Mouse (Mus musculus): ENCODE measurements around the gene St6galnac4. TPM values are rescaled to one million over a fixed set of nuclear protein-coding genes. Genes with fewer than 3 reads are reported as not detected.

St6galnac4 gene
- polyA plus RNA-seq, 1 experiment from 2014 or later = 22.8 TPM

DNA sequence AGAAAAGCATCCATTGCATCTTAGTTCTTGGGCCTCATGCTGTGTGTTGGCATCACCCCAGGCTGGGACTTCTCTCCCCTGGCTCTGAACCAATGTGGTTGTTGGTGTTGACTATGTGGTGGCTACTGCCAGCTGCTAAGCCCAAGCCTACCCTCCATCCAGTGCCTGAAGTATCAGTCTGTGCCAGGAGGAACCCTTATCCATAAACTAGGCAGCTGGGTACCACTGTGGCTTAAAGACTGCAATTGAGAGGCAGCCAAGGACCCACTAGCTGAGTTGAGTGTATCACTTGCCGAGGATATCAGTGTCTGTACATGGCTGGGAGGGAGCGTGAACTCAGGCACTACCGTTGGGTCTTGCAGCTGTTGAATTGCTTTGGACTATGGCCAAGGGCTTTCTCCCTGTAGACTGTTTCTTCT, 43.9 kb upstream of the St6galnac4 start:
- 97% methylated on average over 3 of the region's 3 CpGs for WGBS
- DNase-seq (ENCODE audit: low spot score) (no peak), ATAC-seq (replicated peaks; ENCODE audit: insufficient number of reproducible peaks, low FRiP score, low TSS enrichment, low read depth) (no peak)
- H3K27me3 ChIP-seq (ENCODE audit: control insufficient read depth, insufficient read depth, low read length) = no peaks in the 10 kb centered on the region
- no peaks in the 10 kb centered on the region for H3K36me3 ChIP-seq (replicated peaks; ENCODE audit: control insufficient read depth, insufficient read depth, low read depth, low read length)
- peaks cover 6% of the 10 kb centered on the region; the same call in 1 of the 2 replicates for H3K4me1 ChIP-seq (ENCODE audit: control insufficient read depth, insufficient read depth, low read length)
- no peak overlapping the region for H3K27ac ChIP-seq (replicated peaks; ENCODE audit: low read depth, low read length)
- H3K9ac ChIP-seq (replicated peaks; ENCODE audit: low read length) = no peak overlapping the region
- H3K9me3 ChIP-seq (replicated peaks; ENCODE audit: control insufficient read depth, low read length) = no peaks in the 10 kb centered on the region
- no peak overlapping the region for H3K4me2 ChIP-seq (ENCODE audit: low read depth, low read length)
- no peak overlapping the region for H3K4me3 ChIP-seq (ENCODE audit: low read depth, low read length)

DNA sequence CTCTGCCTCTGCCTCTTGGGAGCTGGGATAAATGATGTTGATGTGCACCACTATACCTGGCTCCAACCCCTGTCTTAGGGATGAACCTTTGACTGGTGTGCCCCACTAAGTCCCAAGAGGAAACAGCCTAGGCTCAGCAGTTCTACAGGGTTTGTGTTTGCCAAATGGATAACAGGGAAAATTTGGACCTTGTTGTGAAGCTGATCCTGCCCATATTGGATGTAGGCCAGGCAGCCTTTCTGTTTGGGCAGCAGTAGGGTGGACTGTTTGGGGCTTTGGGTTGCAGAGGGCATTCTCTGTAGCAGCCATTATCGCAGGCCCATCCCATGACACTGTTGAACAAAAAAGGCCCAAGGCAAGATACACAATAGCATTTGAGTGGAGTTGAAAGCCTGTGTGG, 39.9 kb upstream of the St6galnac4 start:
- Histone ChIP-seq H3K36me3 (replicated peaks; ENCODE audit: control insufficient read depth, insufficient read depth, low read depth, low read length) (no peaks in the 10 kb centered on the region), H3K4me1 (ENCODE audit: control insufficient read depth, insufficient read depth, low read length) (peaks cover 5% of the 10 kb centered on the region), H3K27me3 (ENCODE audit: control insufficient read depth, insufficient read depth, low read length) (no peaks in the 10 kb centered on the region), H3K4me3 (ENCODE audit: low read depth, low read length) (no peak overlapping the region), H3K9ac (replicated peaks; ENCODE audit: low read length) (no peak overlapping the region), H3K27ac (replicated peaks; ENCODE audit: low read depth, low read length) (no peak overlapping the region), H3K4me2 (ENCODE audit: low read depth, low read length) (no peak overlapping the region), H3K9me3 (replicated peaks; ENCODE audit: control insufficient read depth, low read length) (no peaks in the 10 kb centered on the region)
- 91% methylated on average over 1 of the region's 1 CpGs for WGBS
- ATAC-seq (replicated peaks; ENCODE audit: insufficient number of reproducible peaks, low FRiP score, low TSS enrichment, low read depth) (no peak), DNase-seq (ENCODE audit: low spot score) (no peak)

DNA sequence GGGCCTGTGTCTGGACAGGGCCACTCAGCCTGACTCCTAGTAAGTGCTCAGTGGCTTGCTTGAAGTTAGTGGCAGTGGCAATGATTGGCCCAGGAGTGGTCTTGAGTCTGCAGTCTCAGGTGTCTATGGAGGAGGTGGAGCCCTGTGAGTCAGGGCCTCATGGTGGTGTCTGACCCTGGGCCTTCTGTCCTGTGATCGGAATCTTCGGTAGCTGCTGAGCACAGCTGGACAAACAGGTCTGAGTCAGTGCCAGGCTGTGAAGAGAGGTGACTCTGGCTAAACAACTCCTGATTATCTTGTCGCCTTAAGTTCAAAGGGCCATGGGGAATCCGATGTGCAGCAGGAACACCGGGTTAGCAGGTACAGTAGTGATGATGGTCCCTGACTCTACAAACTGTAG, 39.5 kb upstream of the St6galnac4 start:
- ATAC-seq (replicated peaks; ENCODE audit: insufficient number of reproducible peaks, low FRiP score, low TSS enrichment, low read depth) (no peak), DNase-seq (ENCODE audit: low spot score) (no peak)
- H3K27ac ChIP-seq (replicated peaks; ENCODE audit: low read depth, low read length) = no peak overlapping the region
- H3K9ac ChIP-seq (replicated peaks; ENCODE audit: low read length) = no peak overlapping the region
- no peak overlapping the region for H3K4me3 ChIP-seq (ENCODE audit: low read depth, low read length)
- no peak overlapping the region for H3K4me2 ChIP-seq (ENCODE audit: low read depth, low read length)
- no peaks in the 10 kb centered on the region for H3K36me3 ChIP-seq (replicated peaks; ENCODE audit: control insufficient read depth, insufficient read depth, low read depth, low read length)
- 86% methylated on average over 5 of the region's 5 CpGs for WGBS
- no peaks in the 10 kb centered on the region for H3K27me3 ChIP-seq (ENCODE audit: control insufficient read depth, insufficient read depth, low read length)
- no peaks in the 10 kb centered on the region for H3K9me3 ChIP-seq (replicated peaks; ENCODE audit: control insufficient read depth, low read length)
- peaks cover 5% of the 10 kb centered on the region for H3K4me1 ChIP-seq (ENCODE audit: control insufficient read depth, insufficient read depth, low read length)

DNA sequence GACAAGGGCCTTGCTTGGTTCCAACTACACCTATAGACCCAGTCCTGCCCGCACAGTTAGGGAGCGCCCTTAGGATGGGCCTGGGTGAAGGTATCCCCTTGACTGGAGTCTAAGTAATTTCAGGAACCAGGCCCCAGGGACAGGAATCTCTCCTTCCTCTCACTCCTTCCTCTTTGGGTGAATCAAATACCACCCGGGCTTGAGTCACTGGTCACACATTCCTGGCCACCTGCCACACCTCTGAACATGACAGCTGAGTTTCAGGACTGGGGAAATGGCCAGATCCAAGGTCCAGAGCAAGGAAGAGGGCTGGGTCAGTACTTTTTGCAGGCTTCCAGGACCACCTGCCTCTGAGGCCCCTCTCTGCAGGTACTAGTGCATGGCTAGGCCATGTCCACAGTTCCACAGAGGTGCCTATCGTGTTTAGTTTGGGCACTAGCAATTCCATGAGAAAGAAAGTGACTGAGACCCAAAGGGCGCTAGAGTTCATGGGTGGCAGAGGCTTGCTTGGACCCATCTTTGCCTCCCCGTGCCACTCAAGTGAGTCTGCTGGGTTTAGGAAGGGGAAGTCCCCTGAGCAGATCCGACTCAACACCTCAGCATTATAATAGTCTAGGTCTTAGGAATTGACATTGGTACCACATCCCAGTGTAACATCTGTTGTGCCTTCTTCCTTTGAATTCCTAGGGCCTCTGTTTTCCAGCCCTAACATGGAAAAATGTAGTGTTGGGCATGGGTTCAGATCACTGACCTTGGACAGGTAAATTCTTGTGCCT, 38.7 kb upstream of the St6galnac4 start:
- Histone ChIP-seq H3K27ac (replicated peaks; ENCODE audit: low read depth, low read length) (no peak overlapping the region), H3K36me3 (replicated peaks; ENCODE audit: control insufficient read depth, insufficient read depth, low read depth, low read length) (no peaks in the 10 kb centered on the region), H3K9me3 (replicated peaks; ENCODE audit: control insufficient read depth, low read length) (no peaks in the 10 kb centered on the region), H3K4me2 (ENCODE audit: low read depth, low read length) (no peak overlapping the region), H3K4me1 (ENCODE audit: control insufficient read depth, insufficient read depth, low read length) (peaks cover 5% of the 10 kb centered on the region), H3K27me3 (ENCODE audit: control insufficient read depth, insufficient read depth, low read length) (no peaks in the 10 kb centered on the region), H3K4me3 (ENCODE audit: low read depth, low read length) (no peak overlapping the region), H3K9ac (replicated peaks; ENCODE audit: low read length) (no peak overlapping the region)
- 92% methylated on average over 7 of the region's 7 CpGs for WGBS
- DNase-seq (ENCODE audit: low spot score) = no peak
- ATAC-seq (replicated peaks; ENCODE audit: insufficient number of reproducible peaks, low FRiP score, low TSS enrichment, low read depth) = no peak

DNA sequence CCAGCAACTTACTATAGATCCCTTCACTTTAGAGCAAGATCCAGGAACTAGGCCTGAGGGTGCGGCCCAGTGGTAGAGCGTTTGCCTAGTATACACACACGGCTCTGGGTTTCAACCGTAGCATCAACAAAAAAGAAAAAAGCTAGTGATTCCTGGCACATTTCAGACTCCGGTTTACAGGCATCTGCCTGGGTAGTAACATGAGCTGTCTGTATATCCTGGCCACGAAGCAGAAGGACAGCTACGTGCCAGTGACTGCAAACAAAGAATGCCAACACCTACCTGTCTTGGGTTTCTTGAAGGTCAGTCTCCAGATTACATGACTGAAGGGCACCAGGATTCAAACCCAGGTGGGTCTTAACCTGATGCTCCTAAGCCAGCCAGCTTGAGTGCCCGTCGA, 37.7 kb upstream of the St6galnac4 start:
- DNase-seq (ENCODE audit: low spot score) (no peak), ATAC-seq (replicated peaks; ENCODE audit: insufficient number of reproducible peaks, low FRiP score, low TSS enrichment, low read depth) (no peak)
- WGBS = 78% methylated on average over 9 of the region's 9 CpGs
- Histone ChIP-seq H3K27ac (replicated peaks; ENCODE audit: low read depth, low read length) (no peak overlapping the region), H3K4me1 (ENCODE audit: control insufficient read depth, insufficient read depth, low read length) (peaks cover 5% of the 10 kb centered on the region), H3K9me3 (replicated peaks; ENCODE audit: control insufficient read depth, low read length) (no peaks in the 10 kb centered on the region), H3K9ac (replicated peaks; ENCODE audit: low read length) (no peak overlapping the region), H3K4me2 (ENCODE audit: low read depth, low read length) (no peak overlapping the region), H3K4me3 (ENCODE audit: low read depth, low read length) (no peak overlapping the region), H3K36me3 (replicated peaks; ENCODE audit: control insufficient read depth, insufficient read depth, low read depth, low read length) (no peaks in the 10 kb centered on the region), H3K27me3 (ENCODE audit: control insufficient read depth, insufficient read depth, low read length) (no peaks in the 10 kb centered on the region)

DNA sequence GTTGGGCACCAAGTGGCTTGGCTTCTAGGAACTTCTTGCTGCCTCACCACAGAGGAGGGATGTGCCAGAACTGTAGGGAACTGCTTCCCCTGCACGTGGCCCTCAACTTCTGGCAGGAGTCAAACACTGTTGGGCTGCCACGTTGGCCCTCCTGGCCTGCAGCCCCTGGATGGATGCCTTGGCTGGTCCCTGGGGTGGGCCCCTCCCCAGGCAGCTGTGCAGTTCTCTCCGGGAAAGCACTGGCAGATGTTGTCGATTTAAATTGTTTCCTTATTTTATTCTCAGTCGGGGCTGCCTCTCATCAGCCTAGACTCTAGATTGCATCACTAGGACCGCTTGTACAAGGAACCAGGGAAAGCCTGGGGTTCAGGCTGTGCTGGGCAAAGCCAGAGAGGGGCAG, 37.1 kb upstream of the St6galnac4 start:
- WGBS = 33% methylated on average over 6 of the region's 6 CpGs
- H3K36me3 ChIP-seq (replicated peaks; ENCODE audit: control insufficient read depth, insufficient read depth, low read depth, low read length) = no peaks in the 10 kb centered on the region
- no peaks in the 10 kb centered on the region for H3K9me3 ChIP-seq (replicated peaks; ENCODE audit: control insufficient read depth, low read length)
- H3K27me3 ChIP-seq (ENCODE audit: control insufficient read depth, insufficient read depth, low read length) = no peaks in the 10 kb centered on the region
- ATAC-seq (replicated peaks; ENCODE audit: insufficient number of reproducible peaks, low FRiP score, low TSS enrichment, low read depth) (peak; percentile 42; the same call in 1 of the 2 replicates), DNase-seq (ENCODE audit: low spot score) (peak; percentile 67)
- no peak overlapping the region for H3K27ac ChIP-seq (replicated peaks; ENCODE audit: low read depth, low read length)
- no peak overlapping the region for H3K4me2 ChIP-seq (ENCODE audit: low read depth, low read length)
- no peak overlapping the region for H3K4me3 ChIP-seq (ENCODE audit: low read depth, low read length)
- peaks cover 5% of the 10 kb centered on the region for H3K4me1 ChIP-seq (ENCODE audit: control insufficient read depth, insufficient read depth, low read length)
- H3K9ac ChIP-seq (replicated peaks; ENCODE audit: low read length) = no peak overlapping the region

DNA sequence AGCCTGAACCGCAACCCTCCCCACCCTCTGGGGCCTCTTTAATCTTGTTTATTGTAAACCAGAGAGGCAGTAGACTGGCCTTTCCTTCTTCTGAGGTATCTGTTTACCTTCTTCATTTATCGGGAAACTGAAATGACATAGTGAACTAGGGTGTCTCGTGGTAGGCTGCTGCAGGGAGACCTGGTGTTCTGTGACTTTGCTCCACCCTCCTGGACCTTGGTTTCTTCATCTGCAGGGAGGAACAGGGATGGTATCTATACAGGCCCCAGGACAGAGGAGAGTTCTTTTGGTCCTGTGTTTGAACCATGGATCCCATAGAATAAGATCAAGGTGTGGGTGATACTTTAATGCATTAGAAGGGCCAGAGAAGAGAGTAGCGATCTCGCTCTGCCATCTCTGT, 35.7 kb upstream of the St6galnac4 start:
- WGBS = 77% methylated on average over 5 of the region's 5 CpGs
- no peaks in the 10 kb centered on the region for H3K36me3 ChIP-seq (replicated peaks; ENCODE audit: control insufficient read depth, insufficient read depth, low read depth, low read length)
- no peak overlapping the region for H3K4me3 ChIP-seq (ENCODE audit: low read depth, low read length)
- peaks cover 5% of the 10 kb centered on the region for H3K4me1 ChIP-seq (ENCODE audit: control insufficient read depth, insufficient read depth, low read length)
- no peak overlapping the region for H3K27ac ChIP-seq (replicated peaks; ENCODE audit: low read depth, low read length)
- DNase-seq (ENCODE audit: low spot score) = no peak
- H3K4me2 ChIP-seq (ENCODE audit: low read depth, low read length) = no peak overlapping the region
- no peaks in the 10 kb centered on the region for H3K9me3 ChIP-seq (replicated peaks; ENCODE audit: control insufficient read depth, low read length)
- H3K9ac ChIP-seq (replicated peaks; ENCODE audit: low read length) = no peak overlapping the region
- ATAC-seq (replicated peaks; ENCODE audit: insufficient number of reproducible peaks, low FRiP score, low TSS enrichment, low read depth) = no peak
- no peaks in the 10 kb centered on the region for H3K27me3 ChIP-seq (ENCODE audit: control insufficient read depth, insufficient read depth, low read length)

DNA sequence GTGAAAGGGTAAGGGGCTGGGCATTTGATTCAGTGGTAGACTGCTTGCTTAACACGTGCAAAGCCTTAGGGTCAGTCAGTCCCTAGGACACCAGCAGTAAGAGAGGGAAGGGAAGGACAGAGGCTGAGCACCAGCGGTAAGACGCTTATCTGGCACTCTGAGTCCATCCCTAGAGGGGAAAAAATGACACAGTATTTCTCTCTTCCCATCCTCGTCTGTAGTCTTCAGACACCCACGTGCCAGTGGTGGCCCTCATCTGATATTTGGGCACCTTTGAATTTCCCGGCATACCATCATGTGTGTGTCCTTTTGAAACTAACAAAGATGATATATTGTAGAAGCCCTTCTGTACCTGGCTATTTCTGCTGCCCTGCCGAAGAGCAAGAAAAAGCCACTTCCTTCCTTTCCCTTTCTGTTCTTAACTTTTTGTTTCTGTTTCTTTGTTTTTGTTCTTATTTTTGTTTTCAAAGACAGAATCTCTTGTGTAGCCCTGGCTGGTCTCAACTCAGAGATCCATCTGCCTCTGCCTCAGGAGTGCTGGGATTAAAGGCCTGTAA, 33.2 kb upstream of the St6galnac4 start:
- no peak overlapping the region for H3K9ac ChIP-seq (replicated peaks; ENCODE audit: low read length)
- 84% methylated on average over 7 of the region's 7 CpGs for WGBS
- H3K4me3 ChIP-seq (ENCODE audit: low read depth, low read length) = no peak overlapping the region
- H3K9me3 ChIP-seq (replicated peaks; ENCODE audit: control insufficient read depth, low read length) = no peaks in the 10 kb centered on the region
- ATAC-seq (replicated peaks; ENCODE audit: insufficient number of reproducible peaks, low FRiP score, low TSS enrichment, low read depth) (no peak), DNase-seq (ENCODE audit: low spot score) (no peak)
- H3K36me3 ChIP-seq (replicated peaks; ENCODE audit: control insufficient read depth, insufficient read depth, low read depth, low read length) = no peaks in the 10 kb centered on the region
- no peaks in the 10 kb centered on the region for H3K27me3 ChIP-seq (ENCODE audit: control insufficient read depth, insufficient read depth, low read length)
- H3K4me2 ChIP-seq (ENCODE audit: low read depth, low read length) = no peak overlapping the region
- peaks cover 5% of the 10 kb centered on the region for H3K4me1 ChIP-seq (ENCODE audit: control insufficient read depth, insufficient read depth, low read length)
- H3K27ac ChIP-seq (replicated peaks; ENCODE audit: low read depth, low read length) = no peak overlapping the region
